Mouse (Mus musculus) kidney, postnatal 0 days (tissue): ENCODE results near the gene Ccdc182. TPM values are rescaled to one million over a fixed set of nuclear protein-coding genes. Genes with fewer than 3 reads are reported as not detected.
A peak's percentile ranks its signal among the peaks of the same experiment; 100 is the strongest.

Experiments used
- ATAC-seq: fragments of 200-750 bp; cut with Nextera tagmentation; replicated peaks from 2 replicates; pipeline ENCODE4 v1.8.0; 2017; ENCODE audit warnings: low read depth, moderate number of reproducible peaks, moderate TSS enrichment, moderate library complexity; ENCODE audit not compliant: low FRiP score
- DNase-seq: peaks from one replicate; pipeline ENCODE4 v3.0.0-alpha.2; 2016; ENCODE audit warnings: low spot score
- H3K27ac ChIP-seq: fragments of 300-500 bp; sonication (generic); 2 replicates; pipeline ENCODE4 v1.5.1; 2014; ENCODE audit warnings: mild to moderate bottlenecking
- H3K27me3 ChIP-seq: fragments of 300-500 bp; sonication (generic); 2 replicates; pipeline ENCODE4 v1.6.1; 2014; ENCODE audit warnings: low read length, mixed read lengths; ENCODE audit not compliant: insufficient read depth
- H3K36me3 ChIP-seq: fragments of 300-500 bp; sonication (generic); 2 replicates; pipeline ENCODE4 v1.6.1; 2014; ENCODE audit warnings: low read length, mixed read lengths; ENCODE audit not compliant: insufficient read depth
- H3K4me1 ChIP-seq: fragments of 300-500 bp; sonication (generic); replicated peaks from 2 replicates; pipeline ENCODE4 v1.6.1; 2014; ENCODE audit warnings: antibody characterized with exemption, low read length, mixed read lengths; ENCODE audit not compliant: insufficient read depth
- H3K4me2 ChIP-seq: fragments of 300-500 bp; sonication (generic); 2 replicates; pipeline ENCODE4 v1.6.1; 2014; ENCODE audit warnings: mild to moderate bottlenecking, low read length, moderate library complexity, mixed read lengths
- H3K4me3 ChIP-seq: fragments of 300-500 bp; sonication (generic); replicated peaks from 2 replicates; pipeline ENCODE4 v1.5.1; 2014; ENCODE audit warnings: low read depth, low read length
- H3K9ac ChIP-seq: fragments of 300-500 bp; sonication (generic); 2 replicates; pipeline ENCODE4 v1.6.1; 2014; ENCODE audit warnings: low read depth, low read length
- H3K9me3 ChIP-seq: fragments of 300-500 bp; sonication (generic); replicated peaks from 2 replicates; pipeline ENCODE4 v1.6.1; 2016; ENCODE audit warnings: low read length, inconsistent platforms, mixed read lengths
- CTCF ChIP-seq: IDR thresholded peaks from 2 replicates; pipeline ENCODE4 v1.5.1; 2016; ENCODE audit warnings: antibody characterized with exemption, low read depth, mild to moderate bottlenecking, moderate library complexity
- WGBS: fragments of 180-500 bp; shearing (Covaris S2); extraction: QIAGEN DNeasy Blood & Tissue Kit; methylation state at CpG from one replicate; pipeline ENCODE4 v1.1.7; 2014; 5-methylcytosine and 5-hydroxymethylcytosine counted together
- polyA plus RNA-seq: library from polyadenylated mRNA; unstranded; fragments of >200 nt; fragmentation: Nextera tagmentation; extraction: Ambion mirVana; gene quantifications from 2 replicates; pipeline ENCODE4 v1.2.1, GENCODE M21; 2015

Ccdc182 gene
- polyA plus RNA-seq, 1 experiment from 2014 or later: 4.2 TPM

- no peak for TF ChIP-seq CTCF
- peaks cover 14% of the 10 kb centered on the region for H3K4me1 ChIP-seq
- H3K36me3 ChIP-seq: no peaks in the 10 kb centered on the region
- H3K4me2 ChIP-seq: no peak overlapping the region
- WGBS: 11% methylated on average over 8 of the region's 8 CpGs
- ATAC-seq (no peak), DNase-seq (no peak)
- no peaks in the 10 kb centered on the region for H3K27me3 ChIP-seq
- H3K27ac ChIP-seq: no peak overlapping the region
- no peak overlapping the region for H3K9ac ChIP-seq
- H3K9me3 ChIP-seq: no peaks in the 10 kb centered on the region
- H3K4me3 ChIP-seq: no peak overlapping the region
These were observed 19.7 kb downstream of the Ccdc182 start for GRCm38 (mm10) chr11:88313512-88313911.

GRCm38 (mm10) chr11:88314471-88314870 is 20.6 kb downstream of the Ccdc182 start:
- Histone ChIP-seq H3K4me1 (peaks cover 8% of the 10 kb centered on the region; the same call in 1 of the 2 replicates), H3K4me3 (no peak overlapping the region), H3K9ac (no peak overlapping the region), H3K27me3 (no peaks in the 10 kb centered on the region), H3K27ac (no peak overlapping the region), H3K9me3 (no peaks in the 10 kb centered on the region), H3K36me3 (no peaks in the 10 kb centered on the region), H3K4me2 (no peak overlapping the region)
- 40% methylated on average over 6 of the region's 6 CpGs for WGBS
- DNase-seq: no peak
- TF ChIP-seq CTCF: no peak
- no peak for ATAC-seq

- Histone ChIP-seq H3K4me1 (peaks cover 7% of the 10 kb centered on the region; the same call in 1 of the 2 replicates), H3K9ac (no peak overlapping the region), H3K4me3 (no peak overlapping the region), H3K27ac (no peak overlapping the region), H3K36me3 (no peaks in the 10 kb centered on the region), H3K9me3 (no peaks in the 10 kb centered on the region), H3K4me2 (no peak overlapping the region), H3K27me3 (no peaks in the 10 kb centered on the region)
- 86% methylated on average over 5 of the region's 5 CpGs for whole genome bisulfite sequencing
- DNase-seq (no peak), ATAC-seq (no peak)
- no peak for TF ChIP-seq CTCF
These were observed 21.5 kb downstream of the Ccdc182 start for GRCm38 (mm10) chr11:88315393-88315792.

GRCm38 (mm10) chr11:88318850-88319249 is 25.0 kb downstream of the Ccdc182 start:
- ATAC-seq: no peak
- Histone ChIP-seq H3K4me3 (no peak overlapping the region), H3K36me3 (no peaks in the 10 kb centered on the region), H3K27me3 (no peaks in the 10 kb centered on the region), H3K9me3 (no peaks in the 10 kb centered on the region), H3K4me2 (no peak overlapping the region), H3K27ac (no peak overlapping the region), H3K9ac (no peak overlapping the region), H3K4me1 (peaks cover 7% of the 10 kb centered on the region; the same call in 1 of the 2 replicates)
- no peak for TF ChIP-seq CTCF
- 69% methylated on average over 5 of the region's 5 CpGs for WGBS
- no peak for DNase-seq

- DNase-seq: peak; percentile 58
- H3K27me3 ChIP-seq: no peaks in the 10 kb centered on the region
- peak; percentile 45 for TF ChIP-seq CTCF
- no peak overlapping the region for H3K4me2 ChIP-seq
- H3K9ac ChIP-seq: no peak overlapping the region
- H3K27ac ChIP-seq: no peak overlapping the region
- WGBS: 10% methylated on average over 4 of the region's 4 CpGs
- no peaks in the 10 kb centered on the region for H3K36me3 ChIP-seq
- no peak for ATAC-seq
- H3K4me3 ChIP-seq: no peak overlapping the region
- no peaks in the 10 kb centered on the region for H3K4me1 ChIP-seq
- H3K9me3 ChIP-seq: no peaks in the 10 kb centered on the region
These were observed 33.2 kb downstream of the Ccdc182 start for GRCm38 (mm10) chr11:88327016-88327415.

GRCm38 (mm10) chr11:88328813-88329595 is 35.1 kb downstream of the Ccdc182 start:
- Histone ChIP-seq H3K4me2 (no peak overlapping the region), H3K9ac (no peak overlapping the region), H3K9me3 (no peaks in the 10 kb centered on the region), H3K27me3 (no peaks in the 10 kb centered on the region), H3K4me3 (no peak overlapping the region), H3K4me1 (no peaks in the 10 kb centered on the region), H3K36me3 (no peaks in the 10 kb centered on the region), H3K27ac (no peak overlapping the region)
- no peak for DNase-seq
- TF ChIP-seq CTCF: no peak
- WGBS: 75% methylated on average over 17 of the region's 17 CpGs
- no peak for ATAC-seq
